Mouse (Mus musculus) lung, embryonic 14.5 days (tissue): ENCODE results near the gene Apob. TPM values are rescaled to one million over a fixed set of nuclear protein-coding genes. Genes with fewer than 3 reads are reported as not detected.
A peak's percentile ranks its signal among the peaks of the same experiment; 100 is the strongest.
"Not testable (repeated sequence)": the region's sequence is repeated elsewhere in the genome, so short reads cannot be mapped to it uniquely, and the experiment has no call there.

ENCODE experiments used
- ATAC-seq: fragments of 200-750 bp; cut with Nextera tagmentation; 2 replicates; pipeline ENCODE4 v1.8.0; 2017; ENCODE audit warnings: mild to moderate bottlenecking, moderate TSS enrichment, moderate library complexity; ENCODE audit not compliant: insufficient read depth
- DNase-seq: peaks from one replicate; pipeline ENCODE4 v3.0.0-alpha.2; 2015
- H3K27ac ChIP-seq: fragments of 300-500 bp; sonication (generic); 2 replicates; pipeline ENCODE4 v1.5.1; 2014; ENCODE audit warnings: low read depth, mild to moderate bottlenecking, moderate library complexity
- H3K27me3 ChIP-seq: fragments of 300-500 bp; sonication (generic); 2 replicates; pipeline ENCODE4 v1.6.1; 2014; ENCODE audit warnings: low read length, control low read depth; ENCODE audit not compliant: insufficient read depth
- H3K36me3 ChIP-seq: fragments of 300-500 bp; sonication (generic); 2 replicates; pipeline ENCODE4 v1.6.1; 2014; ENCODE audit warnings: control low read depth; ENCODE audit not compliant: insufficient read depth
- H3K4me1 ChIP-seq: fragments of 300-500 bp; sonication (generic); 2 replicates; pipeline ENCODE4 v1.6.1; 2014; ENCODE audit warnings: antibody characterized with exemption, control low read depth; ENCODE audit not compliant: insufficient read depth
- H3K4me2 ChIP-seq: fragments of 300-500 bp; sonication (generic); 2 replicates; pipeline ENCODE4 v1.6.1; 2014; ENCODE audit warnings: mild to moderate bottlenecking
- H3K4me3 ChIP-seq: fragments of 300-500 bp; sonication (generic); 2 replicates; pipeline ENCODE4 v1.5.1; 2014; ENCODE audit warnings: low read depth, low read length
- H3K9ac ChIP-seq: fragments of 300-500 bp; sonication (generic); 2 replicates; pipeline ENCODE4 v1.6.1; 2014
- H3K9me3 ChIP-seq: fragments of 300-500 bp; sonication (generic); 2 replicates; pipeline ENCODE4 v1.6.1; 2016; ENCODE audit warnings: low read depth, low read length, control low read depth
- CTCF ChIP-seq: IDR thresholded peaks from 2 replicates; pipeline ENCODE4 v1.5.1; 2016; ENCODE audit warnings: antibody characterized with exemption, low read depth
- whole genome bisulfite sequencing: fragments of 180-500 bp; shearing (Covaris S2); extraction: QIAGEN DNeasy Blood & Tissue Kit; methylation state at CpG from one replicate; pipeline ENCODE4 v1.1.7; 2014; 5-methylcytosine and 5-hydroxymethylcytosine counted together
- polyA plus RNA-seq: library from polyadenylated mRNA; unstranded; fragments of >200 nt; fragmentation: Nextera tagmentation; extraction: Ambion mirVana; gene quantifications from 2 replicates; pipeline ENCODE4 v1.2.1, GENCODE M21; 2014

The Apob gene
- polyA plus RNA-seq, 1 experiment from 2014 or later = 0.08 TPM

- WGBS = 21% methylated on average over 1 of the region's 1 CpGs
- no peaks in the 10 kb centered on the region for H3K4me1 ChIP-seq
- H3K9me3 ChIP-seq = no peaks in the 10 kb centered on the region
- no peak overlapping the region for H3K4me3 ChIP-seq
- DNase-seq (no peak), ATAC-seq (no peak)
- H3K27me3 ChIP-seq = no peaks in the 10 kb centered on the region
- no peak for TF ChIP-seq CTCF
- H3K36me3 ChIP-seq = no peaks in the 10 kb centered on the region
- H3K27ac ChIP-seq = no peak overlapping the region
- no peak overlapping the region for H3K4me2 ChIP-seq
- H3K9ac ChIP-seq = no peak overlapping the region
These were observed 14.1 kb downstream of the Apob start for GRCm38 (mm10) chr12:7991570-7991969.

GRCm38 (mm10) chr12:8020931-8021330 is 43.5 kb downstream of the Apob start:
- H3K9ac ChIP-seq = no peak overlapping the region
- no peaks in the 10 kb centered on the region for H3K9me3 ChIP-seq
- H3K4me2 ChIP-seq = no peak overlapping the region
- no peak for TF ChIP-seq CTCF
- H3K4me1 ChIP-seq = no peaks in the 10 kb centered on the region
- H3K4me3 ChIP-seq = no peak overlapping the region
- peak; percentile 7 for DNase-seq
- H3K27me3 ChIP-seq = no peaks in the 10 kb centered on the region
- ATAC-seq = no peak
- H3K27ac ChIP-seq = no peak overlapping the region
- 65% methylated on average over 1 of the region's 1 CpGs for WGBS
- no peaks in the 10 kb centered on the region for H3K36me3 ChIP-seq

GRCm38 (mm10) chr12:8029520-8029919 is 52.1 kb downstream of the Apob start:
- Histone ChIP-seq H3K4me1 (no peaks in the 10 kb centered on the region), H3K4me3 (no peak overlapping the region), H3K27ac (no peak overlapping the region), H3K4me2 (no peak overlapping the region), H3K9me3 (no peaks in the 10 kb centered on the region), H3K36me3 (no peaks in the 10 kb centered on the region), H3K9ac (no peak overlapping the region), H3K27me3 (no peaks in the 10 kb centered on the region)
- no peak for TF ChIP-seq CTCF
- 79% methylated on average over 7 of the region's 7 CpGs for WGBS
- no peak for DNase-seq
- no peak for ATAC-seq

GRCm38 (mm10) chr12:8030057-8030456 is 52.6 kb downstream of the Apob start:
- Histone ChIP-seq H3K4me3 (no peak overlapping the region), H3K9me3 (no peaks in the 10 kb centered on the region), H3K4me1 (no peaks in the 10 kb centered on the region), H3K9ac (no peak overlapping the region), H3K36me3 (no peaks in the 10 kb centered on the region), H3K27ac (no peak overlapping the region), H3K27me3 (no peaks in the 10 kb centered on the region), H3K4me2 (no peak overlapping the region)
- ATAC-seq = no peak
- DNase-seq = no peak
- WGBS = 57% methylated on average over 2 of the region's 2 CpGs
- no peak for TF ChIP-seq CTCF

- not testable (repeated sequence) for ATAC-seq, H3K4me3 ChIP-seq, H3K27ac ChIP-seq, H3K4me1 ChIP-seq, DNase-seq, H3K36me3 ChIP-seq, H3K4me2 ChIP-seq, H3K9ac ChIP-seq, H3K9me3 ChIP-seq, H3K27me3 ChIP-seq
- 79% methylated on average over 1 of the region's 1 CpGs for WGBS
These were observed 53.7 kb downstream of the Apob start for GRCm38 (mm10) chr12:8031169-8031568.

- H3K36me3 ChIP-seq = no peaks in the 10 kb centered on the region
- H3K4me1 ChIP-seq = no peaks in the 10 kb centered on the region
- no peaks in the 10 kb centered on the region for H3K9me3 ChIP-seq
- H3K9ac ChIP-seq = no peak overlapping the region
- no peak for TF ChIP-seq CTCF
- H3K4me2 ChIP-seq = no peak overlapping the region
- no peaks in the 10 kb centered on the region for H3K27me3 ChIP-seq
- no peak for DNase-seq
- WGBS = 54% methylated on average over 14 of the region's 14 CpGs
- no peak overlapping the region for H3K4me3 ChIP-seq
- no peak overlapping the region for H3K27ac ChIP-seq
- ATAC-seq = no peak
These were observed 54.3 kb downstream of the Apob start for GRCm38 (mm10) chr12:8031595-8032358.

- H3K27me3 ChIP-seq = no peaks in the 10 kb centered on the region
- no peak for TF ChIP-seq CTCF
- ATAC-seq = no peak
- DNase-seq = no peak
- no peaks in the 10 kb centered on the region for H3K4me1 ChIP-seq
- no peaks in the 10 kb centered on the region for H3K36me3 ChIP-seq
- H3K27ac ChIP-seq = no peak overlapping the region
- H3K4me2 ChIP-seq = no peak overlapping the region
- no peaks in the 10 kb centered on the region for H3K9me3 ChIP-seq
- no peak overlapping the region for H3K9ac ChIP-seq
- WGBS = 48% methylated on average over 4 of the region's 4 CpGs
- no peak overlapping the region for H3K4me3 ChIP-seq
These were observed 54.9 kb downstream of the Apob start for GRCm38 (mm10) chr12:8032359-8032755.
